Comparison of ENCODE assay signal across 9 mouse cellular contexts in the genomic region with DNA sequence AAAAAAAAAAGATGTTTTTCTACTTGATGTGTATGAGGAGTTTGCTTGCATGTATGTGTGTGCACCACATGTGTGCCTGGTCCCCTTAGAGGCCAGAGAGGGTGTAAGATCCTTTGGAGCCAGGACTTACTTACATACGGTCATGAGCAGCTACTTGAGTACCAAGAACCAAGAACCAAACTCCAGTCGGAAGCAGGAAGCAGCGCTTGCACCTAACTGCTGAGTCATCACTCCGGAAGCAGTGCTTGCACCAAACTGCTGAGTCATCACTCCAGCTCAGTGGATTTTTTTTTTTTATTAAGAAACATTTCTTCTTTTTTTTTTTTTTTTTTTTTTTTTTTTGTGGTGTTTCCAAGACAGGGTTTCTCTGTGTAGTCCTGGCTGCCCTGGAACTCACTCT. TPM values are rescaled to one million over a fixed set of nuclear protein-coding genes. Genes with fewer than 3 reads are reported as not detected.
DNase-seq lines count a peak whose midpoint lies in the region; ATAC-seq and TF ChIP-seq lines count a peak whose summit lies in the region.
"Had no signal": no experiment of that assay in that cellular context is flagged by ENCODE, and none has a peak within 500 bp of the region (broad histone marks: within the 10 kb centered on the region; RNA-seq: fewer than 3 reads in every experiment).

No protein-coding gene starts in this region.

- no peak for TF ChIP-seq CTCF in layer of hippocampus, adult 2 months (conservative IDR thresholded peaks at IDR 0.05)

- H3K27me3 ChIP-seq in kidney, embryonic 14.5 days (ENCODE audit: control insufficient read depth, insufficient read depth, low read length) = no peaks in the 10 kb centered on the region
- no peaks in the 10 kb centered on the region for H3K27me3 ChIP-seq in embryonic facial prominence, embryonic 14.5 days (replicated peaks; ENCODE audit: control insufficient read depth, insufficient read depth, low read length)
- peaks cover 11% of the 10 kb centered on the region for H3K27me3 ChIP-seq in megakaryocyte, embryonic 14.5 days (replicated peaks)
- H3K27me3 ChIP-seq: neural tube, embryonic 12.5 days had no signal

- peaks cover 5% of the 10 kb centered on the region for H3K4me1 ChIP-seq in kidney, embryonic 14.5 days (ENCODE audit: control insufficient read depth, insufficient read depth, low read length)
- peaks cover 3% of the 10 kb centered on the region for H3K4me1 ChIP-seq in embryonic facial prominence, embryonic 14.5 days (ENCODE audit: control insufficient read depth, insufficient read depth, low read length)
- H3K4me1 ChIP-seq in megakaryocyte, embryonic 14.5 days = peaks cover 4% of the 10 kb centered on the region

- no peak overlapping the region for H3K9ac ChIP-seq in kidney, embryonic 14.5 days (ENCODE audit: low read depth, low read length)
- no peak overlapping the region for H3K9ac ChIP-seq in embryonic facial prominence, embryonic 14.5 days (ENCODE audit: low read depth, low read length)
- H3K9ac ChIP-seq: neural tube, embryonic 12.5 days had no signal

- no peak overlapping the region for H3K4me3 ChIP-seq in kidney, embryonic 14.5 days (ENCODE audit: low read length)
- no peak overlapping the region for H3K4me3 ChIP-seq in embryonic facial prominence, embryonic 14.5 days (ENCODE audit: low read depth, low read length)
- H3K4me3 ChIP-seq in megakaryocyte, embryonic 14.5 days (replicated peaks) = peak overlapping the region; percentile 59
- H3K4me3 ChIP-seq in layer of hippocampus, adult 2 months = no peak overlapping the region
- H3K4me3 ChIP-seq: neural tube, embryonic 12.5 days had no signal

- WGBS in kidney, embryonic 14.5 days = 72% methylated on average over 4 of the region's 4 CpGs
- 61% methylated on average over 4 of the region's 4 CpGs for WGBS in embryonic facial prominence, embryonic 14.5 days

- H3K4me2 ChIP-seq in kidney, embryonic 14.5 days (replicated peaks; ENCODE audit: low read depth, low read length) = no peak overlapping the region
- H3K4me2 ChIP-seq in embryonic facial prominence, embryonic 14.5 days (ENCODE audit: low read depth, low read length) = no peak overlapping the region
- H3K4me2 ChIP-seq: neural tube, embryonic 12.5 days had no signal

- H3K36me3 ChIP-seq in kidney, embryonic 14.5 days (ENCODE audit: control insufficient read depth, insufficient read depth, low read length) = no peaks in the 10 kb centered on the region
- no peaks in the 10 kb centered on the region for H3K36me3 ChIP-seq in embryonic facial prominence, embryonic 14.5 days (ENCODE audit: control insufficient read depth, insufficient read depth, low read length)
- H3K36me3 ChIP-seq in megakaryocyte, embryonic 14.5 days (replicated peaks; ENCODE audit: low read length) = no peaks in the 10 kb centered on the region
- H3K36me3 ChIP-seq: neural tube, embryonic 12.5 days had no signal

- no peak overlapping the region for H3K27ac ChIP-seq in kidney, embryonic 14.5 days (ENCODE audit: low read depth, low read length)
- no peak overlapping the region for H3K27ac ChIP-seq in embryonic facial prominence, embryonic 14.5 days (replicated peaks; ENCODE audit: low read depth, low read length)
- H3K27ac ChIP-seq in layer of hippocampus, adult 2 months = no peak overlapping the region
- H3K27ac ChIP-seq: neural tube, embryonic 12.5 days had no signal

- DNase-seq in kidney, adult 9 months = peak; percentile 65
- DNase-seq in MEL-GATA-1-ER (ENCODE audit: extremely low read depth, low read depth) = peak; percentile 60
- DNase-seq in embryonic facial prominence, embryonic 14.5 days (ENCODE audit: low spot score) = peak; percentile 47
- DNase-seq in thymus, postnatal 36 days = no peak
- no peak for DNase-seq in layer of hippocampus, adult 2 months (ENCODE audit: low spot score in 2 of 2)
- no peak for DNase-seq in heart, postnatal 10 days

- no peaks in the 10 kb centered on the region for H3K9me3 ChIP-seq in kidney, embryonic 14.5 days (ENCODE audit: control insufficient read depth, low read length)
- H3K9me3 ChIP-seq in embryonic facial prominence, embryonic 14.5 days (ENCODE audit: control insufficient read depth, low read length) = no peaks in the 10 kb centered on the region
- no peaks in the 10 kb centered on the region for H3K9me3 ChIP-seq in megakaryocyte, embryonic 14.5 days
- H3K9me3 ChIP-seq: neural tube, embryonic 12.5 days had no signal

- no peak for ATAC-seq in kidney, embryonic 14.5 days (ENCODE audit: low FRiP score, low TSS enrichment)
- no peak for ATAC-seq in embryonic facial prominence, embryonic 14.5 days (ENCODE audit: low read depth)

- intact Hi-C loops in heart, postnatal 10 days (cut with DNase I) = no loop called here

RNA-seq across cellular contexts. Expression of gene Lrp2, which starts 27.4 kb away (rescaled TPM):
- polyA plus RNA-seq in kidney, embryonic 14.5 days (2014; fragmentation: Nextera tagmentation; extraction: Ambion mirVana) = 5.6 and 13.8 TPM in 2 replicates
- polyA plus RNA-seq in embryonic facial prominence, embryonic 14.5 days (2014; fragmentation: Nextera tagmentation; extraction: Ambion mirVana) = 0.63 and 1.3 TPM in 2 replicates
- not detected in 2 replicates for polyA plus RNA-seq in megakaryocyte, embryonic 14.5 days (2012; ENCODE audit: insufficient read depth, low replicate concordance)
- total RNA-seq in layer of hippocampus, adult 2 months (2021) = 1 to 10 TPM in 1 of 2 experiments, under 1 TPM in 1; 0.59 to 1.0 TPM
- total RNA-seq in heart, postnatal 10 days (2021) = 1 to 10 TPM in 1 of 2 experiments, under 1 TPM in 1; 0.65 to 2.1 TPM

RNA-seq across cellular contexts. Expression of gene Bbs5, which starts 33.7 kb away (rescaled TPM):
- polyA plus RNA-seq in kidney, embryonic 14.5 days (2014; fragmentation: Nextera tagmentation; extraction: Ambion mirVana) = 19.7 and 24.1 TPM in 2 replicates
- 16.4 and 16.6 TPM in 2 replicates for polyA plus RNA-seq in embryonic facial prominence, embryonic 14.5 days (2014; fragmentation: Nextera tagmentation; extraction: Ambion mirVana)
- polyA plus RNA-seq in megakaryocyte, embryonic 14.5 days (2012; ENCODE audit: insufficient read depth, low replicate concordance) = not detected in 2 replicates
- 10 to 100 TPM; 29.8 to 31.3 TPM for total RNA-seq in layer of hippocampus, adult 2 months (2021)
- 1 to 10 TPM; 5.6 to 5.7 TPM for total RNA-seq in heart, postnatal 10 days (2021)

RNA-seq across cellular contexts. Expression of gene Klhl41, which starts 56.7 kb away (rescaled TPM):
- polyA plus RNA-seq in kidney, embryonic 14.5 days (2014; fragmentation: Nextera tagmentation; extraction: Ambion mirVana) = 0.32 and 0.39 TPM in 2 replicates
- 25.5 and 34.1 TPM in 2 replicates for polyA plus RNA-seq in embryonic facial prominence, embryonic 14.5 days (2014; fragmentation: Nextera tagmentation; extraction: Ambion mirVana)
- polyA plus RNA-seq in megakaryocyte, embryonic 14.5 days (2012; ENCODE audit: insufficient read depth, low replicate concordance) = not detected in 2 replicates
- under 1 TPM; 0.39 to 0.69 TPM for total RNA-seq in layer of hippocampus, adult 2 months (2021)
- total RNA-seq in heart, postnatal 10 days (2021) = 10 to 100 TPM; 70.3 to 76.3 TPM

Comparison
In these comparisons a context has a peak if more than half of its experiments do, and no peak if none do; other contexts are left out.
1. DNase-seq: peak in kidney, adult 9 months (single experiment), MEL-GATA-1-ER (single experiment) and embryonic facial prominence, embryonic 14.5 days (single experiment); none in thymus, postnatal 36 days (0 of 2), layer of hippocampus, adult 2 months (0 of 2) and heart, postnatal 10 days (0 of 2).
2. RNA of gene Bbs5, which starts 33.7 kb away (polyA plus RNA-seq): 19.7 to 24.1 TPM in kidney, embryonic 14.5 days and 16.4 to 16.6 TPM in embryonic facial prominence, embryonic 14.5 days; not detected in megakaryocyte, embryonic 14.5 days; every median in the first group is over 10 times any median in the second.
3. RNA of gene Klhl41, which starts 56.7 kb away (polyA plus RNA-seq): 25.5 to 34.1 TPM in embryonic facial prominence, embryonic 14.5 days; 0.32 to 0.39 TPM in kidney, embryonic 14.5 days and not detected in megakaryocyte, embryonic 14.5 days; every median in the first group is over 10 times any median in the second.